Mouse (Mus musculus): ENCODE measurements around the gene Ubfd1. TPM values are rescaled to one million over a fixed set of nuclear protein-coding genes. Genes with fewer than 3 reads are reported as not detected.
A peak's percentile ranks its signal among the peaks of the same experiment; 100 is the strongest.

Ubfd1 gene
- 15.4 and 16.2 TPM in 2 replicates for polyA plus RNA-seq (2012; rRNA removed)

DNA sequence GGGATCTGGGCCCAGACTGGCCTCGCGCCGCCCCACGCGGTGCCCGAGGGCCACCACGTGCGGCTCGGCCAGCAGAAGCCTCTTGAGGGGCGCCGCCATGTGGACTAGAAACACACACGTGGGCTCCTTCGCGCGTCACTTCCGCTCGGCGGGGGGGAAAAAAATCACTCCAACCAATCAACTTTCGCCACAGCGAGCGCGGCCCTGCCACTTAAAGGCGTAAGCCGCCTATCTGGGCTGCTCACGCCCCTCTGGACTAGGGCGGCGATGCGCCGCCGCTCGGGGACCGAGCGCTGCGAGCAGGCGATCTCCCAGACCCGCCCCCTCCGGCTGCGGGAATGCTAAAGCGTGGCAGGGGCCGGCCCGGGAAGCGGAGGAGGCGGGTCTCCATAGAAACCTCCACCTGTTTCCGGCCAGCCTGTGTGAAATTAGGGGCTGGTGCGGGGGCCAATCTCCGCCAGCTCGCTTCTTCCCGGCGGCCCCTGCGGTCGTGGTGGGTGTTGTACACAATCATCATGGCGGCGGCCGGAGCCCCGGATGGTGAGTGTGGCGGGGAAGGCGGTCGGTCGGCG, at the start of gene Ubfd1, which contains the start of gene Ears2:
TSS of gene Ubfd1 (plus strand) at position 231 of the 572 bp plus-strand sequence.
TSS of gene Ears2 (minus strand) at position 319 of the 572 bp plus-strand sequence.
- Histone ChIP-seq H3K4me1 (ENCODE audit: control insufficient read depth, insufficient read depth, insufficient read length) (peaks cover 5% of the 10 kb centered on the region), H3K27ac (ENCODE audit: insufficient read depth, low read length) (peak within 1 kb of the TSS; percentile 98), H3K36me3 (ENCODE audit: control insufficient read depth, insufficient read depth, low read length) (peaks cover 8% of the 10 kb centered on the region), H3K27me3 (ENCODE audit: control insufficient read depth, insufficient read depth, low read length) (no peaks in the 10 kb centered on the region), H3K4me3 (ENCODE audit: extremely low read depth, insufficient read depth, insufficient read length) (peak within 1 kb of the TSS; percentile 85)
- TF ChIP-seq POLR2A (IDR thresholded peaks at IDR 0.05; ENCODE audit: low read depth, low read length) (no peak; the same call in none of the 2 replicates), CTCF (IDR thresholded peaks at IDR 0.05; ENCODE audit: extremely low read depth, insufficient read depth, insufficient read length, insufficient replicate concordance) (no peak)
- under 1% methylated on average over 60 of the region's 60 CpGs for WGBS
- peak; percentile 89 to 93 for DNase-seq (ENCODE audit: low read depth in 1 of 2, low spot score in 2 of 2)

DNA sequence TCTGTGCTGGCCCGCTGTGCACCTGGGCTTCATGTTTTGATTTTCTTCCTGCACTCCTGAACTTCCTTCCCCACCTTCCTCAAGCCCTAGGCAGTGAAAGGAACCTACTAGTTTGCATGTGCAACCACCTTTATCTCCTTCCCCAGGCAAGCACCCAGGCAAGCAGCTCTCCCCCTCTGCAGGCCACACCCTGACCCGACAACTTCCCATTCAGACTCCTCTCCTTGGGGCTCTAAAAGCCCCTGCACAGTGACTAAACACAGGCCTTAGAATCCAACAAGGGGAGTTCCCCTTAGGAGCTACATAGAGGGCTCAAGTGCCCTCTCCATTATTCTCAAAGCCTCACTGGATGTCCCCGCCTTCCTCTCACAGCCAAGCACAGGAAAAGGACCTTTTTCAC, 48.7 kb upstream of the Ubfd1 start:
- no peak for TF ChIP-seq POLR2A (IDR thresholded peaks at IDR 0.05; ENCODE audit: low read depth, low read length)
- TF ChIP-seq CTCF (IDR thresholded peaks at IDR 0.05; ENCODE audit: extremely low read depth, insufficient read depth, insufficient read length, insufficient replicate concordance): no peak
- Histone ChIP-seq H3K4me3 (ENCODE audit: extremely low read depth, insufficient read depth, insufficient read length) (peak overlapping the region; percentile 31; the same call in 1 of the 2 replicates), H3K36me3 (ENCODE audit: control insufficient read depth, insufficient read depth, low read length) (peaks cover 1% of the 10 kb centered on the region; the same call in 1 of the 2 replicates), H3K27me3 (ENCODE audit: control insufficient read depth, insufficient read depth, low read length) (no peaks in the 10 kb centered on the region), H3K27ac (ENCODE audit: insufficient read depth, low read length) (peak overlapping the region; percentile 70), H3K4me1 (ENCODE audit: control insufficient read depth, insufficient read depth, insufficient read length) (peaks cover 18% of the 10 kb centered on the region)
- WGBS: 30% methylated on average over 3 of the region's 3 CpGs
- peak; percentile 33 to 77 for DNase-seq (ENCODE audit: low read depth in 1 of 2, low spot score in 2 of 2)

DNA sequence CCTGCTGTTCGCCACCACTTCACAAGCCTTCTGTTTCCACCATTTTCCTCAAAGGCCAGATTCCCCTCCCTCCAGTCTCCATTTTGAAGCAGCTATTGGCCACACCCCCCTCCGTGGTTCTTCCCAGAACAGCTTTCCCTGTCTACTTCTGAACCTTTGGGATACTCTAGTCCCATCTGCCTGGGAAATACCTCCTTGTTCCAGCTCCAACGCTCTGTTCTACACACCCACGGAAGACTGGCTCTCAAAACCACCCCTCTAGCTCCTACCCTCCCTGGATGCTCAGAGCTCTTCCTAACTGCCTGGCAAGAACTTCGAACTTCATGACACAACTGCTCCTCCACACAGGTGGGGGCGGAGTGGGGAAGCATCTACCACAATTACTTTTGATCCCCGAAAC, 48.0 kb upstream of the Ubfd1 start:
- WGBS: 92% methylated on average over 7 of the region's 7 CpGs
- Histone ChIP-seq H3K27ac (ENCODE audit: insufficient read depth, low read length) (peak overlapping the region; percentile 70; the same call in 1 of the 2 replicates), H3K27me3 (ENCODE audit: control insufficient read depth, insufficient read depth, low read length) (no peaks in the 10 kb centered on the region), H3K4me1 (ENCODE audit: control insufficient read depth, insufficient read depth, insufficient read length) (peaks cover 18% of the 10 kb centered on the region), H3K36me3 (ENCODE audit: control insufficient read depth, insufficient read depth, low read length) (peaks cover 1% of the 10 kb centered on the region; the same call in 1 of the 2 replicates), H3K4me3 (ENCODE audit: extremely low read depth, insufficient read depth, insufficient read length) (peak overlapping the region; percentile 31; the same call in 1 of the 2 replicates)
- no peak for DNase-seq (ENCODE audit: low read depth in 1 of 2, low spot score in 2 of 2)
- TF ChIP-seq POLR2A (IDR thresholded peaks at IDR 0.05; ENCODE audit: low read depth, low read length): no peak
- no peak for TF ChIP-seq CTCF (IDR thresholded peaks at IDR 0.05; ENCODE audit: extremely low read depth, insufficient read depth, insufficient read length, insufficient replicate concordance)

DNA sequence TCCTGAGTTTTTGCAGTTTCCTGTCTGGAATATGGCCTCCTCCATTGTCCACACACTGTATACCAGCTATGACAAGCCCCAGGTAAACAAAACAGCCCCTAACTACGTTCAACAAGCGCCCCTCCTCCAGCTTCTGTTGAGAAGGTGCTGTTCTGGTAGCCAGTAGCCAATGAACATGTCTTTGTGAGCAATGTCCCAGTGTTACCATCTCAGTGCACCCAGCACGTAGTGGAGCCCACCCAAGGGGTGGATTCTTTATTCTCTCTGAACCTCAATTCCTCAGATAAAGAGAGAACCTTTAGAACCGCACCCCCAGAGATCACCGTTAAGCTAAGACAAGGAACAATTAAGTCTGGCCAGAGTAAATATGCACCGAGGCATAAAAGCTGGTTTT, 46.7 kb upstream of the Ubfd1 start:
- no peak for DNase-seq (ENCODE audit: low read depth in 1 of 2, low spot score in 2 of 2)
- peaks cover 18% of the 10 kb centered on the region for H3K4me1 ChIP-seq (ENCODE audit: control insufficient read depth, insufficient read depth, insufficient read length)
- TF ChIP-seq POLR2A (IDR thresholded peaks at IDR 0.05; ENCODE audit: low read depth, low read length): no peak
- no peak for TF ChIP-seq CTCF (IDR thresholded peaks at IDR 0.05; ENCODE audit: extremely low read depth, insufficient read depth, insufficient read length, insufficient replicate concordance)
- no peaks in the 10 kb centered on the region for H3K27me3 ChIP-seq (ENCODE audit: control insufficient read depth, insufficient read depth, low read length)
- peak overlapping the region; percentile 90 for H3K4me3 ChIP-seq (ENCODE audit: extremely low read depth, insufficient read depth, insufficient read length)
- peak overlapping the region; percentile 96 for H3K27ac ChIP-seq (ENCODE audit: insufficient read depth, low read length)
- 14% methylated on average over 6 of the region's 6 CpGs for WGBS
- peaks cover 1% of the 10 kb centered on the region; the same call in 1 of the 2 replicates for H3K36me3 ChIP-seq (ENCODE audit: control insufficient read depth, insufficient read depth, low read length)

DNA sequence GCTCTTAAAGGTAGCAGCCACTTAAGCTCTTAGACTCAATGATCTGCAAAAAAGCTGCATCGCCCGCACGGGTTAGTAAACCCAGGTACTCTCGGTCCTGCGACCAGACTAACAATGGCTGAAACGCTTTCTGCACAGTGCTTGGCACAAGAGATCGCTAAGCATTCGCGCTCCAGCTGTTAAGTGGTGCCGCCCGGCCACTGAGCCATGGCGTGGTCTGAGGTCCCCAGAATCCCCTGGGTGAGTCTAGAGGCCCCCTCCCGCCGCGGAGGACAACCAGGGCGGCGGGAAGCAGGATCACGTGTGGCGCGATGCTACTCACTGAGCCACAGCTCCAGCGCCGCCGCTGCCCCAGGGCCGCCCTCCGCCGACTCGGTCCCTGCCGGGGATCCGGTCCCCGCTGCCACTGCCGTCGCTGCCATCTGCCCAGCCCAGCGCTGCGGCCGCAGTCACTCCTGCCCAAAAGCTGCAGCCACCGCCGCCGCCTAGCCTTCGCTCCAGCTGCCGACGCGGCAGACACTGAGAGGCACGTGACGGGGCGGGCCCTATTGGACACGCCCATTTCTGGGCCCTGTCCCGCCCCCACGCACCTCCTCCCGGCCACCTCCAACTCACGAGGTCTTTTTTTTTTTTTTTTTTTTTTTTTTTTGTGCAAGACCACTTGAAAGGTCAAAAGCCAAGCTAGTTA, 46.2 kb upstream of the Ubfd1 start, which contains the start of gene Gga2:
TSS of gene Gga2 (minus strand) at position 556 of the 688 bp plus-strand sequence.
- peak; percentile 74 to 90 for DNase-seq (ENCODE audit: low read depth in 1 of 2, low spot score in 2 of 2)
- TF ChIP-seq POLR2A (IDR thresholded peaks at IDR 0.05; ENCODE audit: low read depth, low read length): peak; percentile 75
- no peak for TF ChIP-seq CTCF (IDR thresholded peaks at IDR 0.05; ENCODE audit: extremely low read depth, insufficient read depth, insufficient read length, insufficient replicate concordance)
- WGBS: under 1% methylated on average over 50 of the region's 50 CpGs
- Histone ChIP-seq H3K36me3 (ENCODE audit: control insufficient read depth, insufficient read depth, low read length) (peaks cover 1% of the 10 kb centered on the region; the same call in 1 of the 2 replicates), H3K27ac (ENCODE audit: insufficient read depth, low read length) (peak within 1 kb of the TSS; percentile 96), H3K4me1 (ENCODE audit: control insufficient read depth, insufficient read depth, insufficient read length) (peaks cover 18% of the 10 kb centered on the region), H3K27me3 (ENCODE audit: control insufficient read depth, insufficient read depth, low read length) (no peaks in the 10 kb centered on the region), H3K4me3 (ENCODE audit: extremely low read depth, insufficient read depth, insufficient read length) (peak within 1 kb of the TSS; percentile 90)

DNA sequence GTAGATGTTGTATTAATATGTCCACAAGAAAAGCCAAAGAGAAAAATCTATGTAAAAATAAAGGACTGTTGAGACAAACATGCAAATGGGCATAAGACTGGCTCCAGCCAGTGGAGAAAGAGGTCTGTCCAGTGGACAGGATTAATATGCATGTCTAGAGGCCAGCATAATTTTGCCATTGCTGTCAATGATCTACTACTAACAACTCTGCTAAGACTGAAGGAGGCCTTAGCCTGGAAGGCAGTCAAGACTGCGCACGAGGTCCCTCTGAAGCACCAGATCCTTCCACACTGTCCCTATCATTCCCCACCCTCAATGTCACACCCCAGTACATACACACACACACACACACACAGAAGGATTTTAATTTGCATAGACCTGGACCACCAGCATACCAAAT, 44.8 kb upstream of the Ubfd1 start:
- Histone ChIP-seq H3K36me3 (ENCODE audit: control insufficient read depth, insufficient read depth, low read length) (peaks cover 1% of the 10 kb centered on the region; the same call in 1 of the 2 replicates), H3K27ac (ENCODE audit: insufficient read depth, low read length) (no peak overlapping the region), H3K4me1 (ENCODE audit: control insufficient read depth, insufficient read depth, insufficient read length) (peaks cover 13% of the 10 kb centered on the region), H3K27me3 (ENCODE audit: control insufficient read depth, insufficient read depth, low read length) (no peaks in the 10 kb centered on the region), H3K4me3 (ENCODE audit: extremely low read depth, insufficient read depth, insufficient read length) (no peak overlapping the region)
- 91% methylated on average over 2 of the region's 2 CpGs for WGBS
- DNase-seq (ENCODE audit: low read depth in 1 of 2, low spot score in 2 of 2): no peak
- TF ChIP-seq CTCF (IDR thresholded peaks at IDR 0.05; ENCODE audit: extremely low read depth, insufficient read depth, insufficient read length, insufficient replicate concordance): no peak
- no peak for TF ChIP-seq POLR2A (IDR thresholded peaks at IDR 0.05; ENCODE audit: low read depth, low read length)

All from spleen, adult 2 months (tissue).